Mouse (Mus musculus): ENCODE measurements around the gene Snx13. TPM values are rescaled to one million over a fixed set of nuclear protein-coding genes. Genes with fewer than 3 reads are reported as not detected.

Gene Snx13
- total RNA-seq, 1 experiment from 2014 or later: 65.9 TPM

DNA sequence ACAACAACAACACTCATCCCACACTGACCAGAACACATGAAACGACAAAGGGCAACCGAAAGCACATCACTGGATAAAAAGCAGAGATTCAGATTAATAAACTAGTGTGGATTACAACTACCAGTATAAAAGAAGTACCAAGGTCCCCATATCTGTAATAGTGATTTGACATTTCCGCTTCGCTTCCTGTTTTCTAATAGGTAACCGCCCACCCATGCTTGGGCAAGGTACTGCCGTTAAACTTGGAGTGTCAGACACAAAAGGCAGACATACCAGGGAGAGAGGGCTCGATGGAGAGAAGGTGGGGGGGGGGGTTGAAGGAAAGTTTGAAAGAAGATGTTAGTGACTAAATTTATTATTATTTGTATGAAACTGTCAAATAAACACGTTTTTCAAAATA, 5.0 kb upstream of the Snx13 start:
- 0 out of 2 replicates have a peak, but pooled peaks have one; percentile 21 for ATAC-seq (ENCODE audit: extremely low read depth, insufficient number of reproducible peaks, low FRiP score, poor library complexity, severe bottlenecking)

DNA sequence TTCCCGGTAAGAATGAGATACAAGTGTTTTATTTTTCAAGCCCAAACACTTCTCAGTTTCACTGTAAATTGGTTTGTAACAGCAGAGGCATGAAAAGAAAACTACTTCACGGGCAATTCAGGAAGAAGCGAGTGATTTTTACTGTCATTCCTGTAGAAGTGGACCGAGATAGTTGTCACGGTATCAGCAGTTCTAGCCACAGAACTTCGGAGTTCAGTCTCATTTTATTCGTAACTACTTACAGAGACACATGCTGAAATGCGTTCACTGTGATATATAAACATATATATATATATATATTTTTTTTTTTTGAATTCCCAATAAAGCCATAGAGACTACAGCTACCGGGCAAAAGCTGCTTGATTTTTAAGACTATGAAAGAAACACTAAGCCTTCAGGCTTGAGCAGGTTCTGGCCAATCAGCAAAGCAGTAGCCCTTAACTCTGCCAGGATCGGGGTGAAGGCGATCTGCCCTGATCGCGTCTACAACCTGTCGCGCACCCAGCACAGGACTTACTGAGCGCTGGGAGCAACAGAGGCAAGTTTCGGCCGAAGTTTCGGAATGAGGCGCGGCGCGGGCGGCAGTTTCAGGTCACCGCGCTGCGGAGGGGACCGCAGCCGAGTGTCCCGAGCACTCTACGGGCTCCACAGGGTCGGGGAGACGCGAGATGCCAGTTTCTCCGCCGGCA, 532 bp upstream of the Snx13 start:
- peak; percentile 25; the same call in 1 of the 2 replicates for ATAC-seq (ENCODE audit: extremely low read depth, insufficient number of reproducible peaks, low FRiP score, poor library complexity, severe bottlenecking)

DNA sequence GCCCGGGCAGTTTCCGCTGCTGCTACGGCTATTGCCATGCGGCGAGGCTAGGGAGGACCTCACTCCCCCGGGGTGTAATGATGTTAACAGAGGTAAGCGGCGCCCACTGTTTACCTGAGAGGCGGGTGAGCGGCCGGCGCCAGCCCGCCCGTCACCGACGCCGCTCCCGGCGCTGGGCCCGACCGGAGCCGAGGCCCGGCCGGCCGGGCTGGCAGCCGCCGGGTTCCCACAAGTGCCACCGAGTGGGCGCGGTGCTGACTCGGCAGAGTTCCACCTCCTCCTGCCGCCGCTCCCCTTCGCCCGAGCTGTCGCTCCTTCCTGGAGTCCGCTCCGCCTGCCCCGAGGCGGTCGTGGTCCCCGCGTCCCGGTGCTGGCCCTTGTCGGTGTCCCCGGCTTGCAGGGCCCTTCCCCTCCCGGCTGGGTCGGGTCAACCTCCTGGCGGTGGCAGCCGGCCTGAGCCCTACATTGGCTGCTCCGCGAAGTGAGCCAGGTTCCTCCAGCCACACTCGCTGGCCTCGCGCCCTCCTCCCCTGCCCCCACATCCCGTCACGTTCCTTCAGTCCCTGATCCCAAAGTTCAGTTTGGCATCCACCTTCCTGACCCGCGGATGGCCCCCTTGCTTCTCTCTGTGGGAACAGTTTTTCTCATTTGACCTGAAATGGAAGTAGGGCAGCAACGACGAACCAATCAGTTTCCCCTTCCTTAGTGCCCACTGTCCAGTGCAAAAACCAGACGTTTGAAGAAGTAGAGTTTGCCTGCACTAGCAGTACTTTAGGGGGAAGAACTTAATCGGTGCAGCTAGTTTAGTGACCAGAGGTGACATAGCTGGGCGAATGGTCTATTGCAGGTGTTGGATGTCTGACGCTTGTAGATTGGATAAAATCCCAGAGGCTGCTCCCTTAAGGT, 587 bp downstream of the Snx13 start:
- ATAC-seq (ENCODE audit: extremely low read depth, insufficient number of reproducible peaks, low FRiP score, poor library complexity, severe bottlenecking): peak; percentile 51

DNA sequence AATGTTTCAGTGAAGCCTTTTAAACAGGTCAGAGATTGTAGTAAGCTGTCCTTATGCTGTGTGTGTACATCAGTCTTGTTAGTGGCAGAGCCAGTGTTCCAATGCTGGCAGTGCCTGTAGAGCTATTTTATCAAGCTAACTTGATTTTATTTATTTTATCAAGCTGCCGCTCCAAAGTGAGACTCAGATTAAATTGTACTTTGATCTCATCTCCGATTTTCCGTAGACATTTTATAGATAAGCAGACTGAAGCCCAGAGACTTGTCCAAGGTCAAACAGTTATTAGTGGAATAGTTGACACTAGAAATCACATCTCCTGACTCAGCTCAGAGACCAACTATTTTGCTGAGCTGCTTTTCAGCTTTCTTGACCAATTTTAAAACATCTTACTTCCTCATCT, 1.9 kb downstream of the Snx13 start:
- no peak for ATAC-seq (ENCODE audit: extremely low read depth, insufficient number of reproducible peaks, low FRiP score, poor library complexity, severe bottlenecking)

DNA sequence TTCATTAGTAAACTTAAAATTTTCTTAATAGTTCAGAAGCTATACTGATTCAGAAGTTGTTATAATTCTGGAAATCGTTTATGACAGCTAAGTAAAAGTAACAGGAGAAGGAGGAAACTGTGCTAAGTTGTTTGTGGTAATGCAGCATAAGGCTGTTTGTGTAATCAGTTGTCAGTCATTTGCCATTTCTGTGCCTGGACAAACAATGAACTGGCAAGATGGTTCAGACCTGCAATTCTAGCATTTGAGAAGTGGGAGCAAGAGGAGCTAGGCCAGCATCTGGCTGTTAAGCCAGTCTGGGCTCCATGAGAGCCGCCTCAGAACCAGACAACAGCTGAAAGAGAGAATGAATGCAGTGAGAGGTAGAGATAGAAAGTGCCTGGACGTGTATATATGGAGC, 3.5 kb downstream of the Snx13 start:
- ATAC-seq (ENCODE audit: extremely low read depth, insufficient number of reproducible peaks, low FRiP score, poor library complexity, severe bottlenecking): no peak

DNA sequence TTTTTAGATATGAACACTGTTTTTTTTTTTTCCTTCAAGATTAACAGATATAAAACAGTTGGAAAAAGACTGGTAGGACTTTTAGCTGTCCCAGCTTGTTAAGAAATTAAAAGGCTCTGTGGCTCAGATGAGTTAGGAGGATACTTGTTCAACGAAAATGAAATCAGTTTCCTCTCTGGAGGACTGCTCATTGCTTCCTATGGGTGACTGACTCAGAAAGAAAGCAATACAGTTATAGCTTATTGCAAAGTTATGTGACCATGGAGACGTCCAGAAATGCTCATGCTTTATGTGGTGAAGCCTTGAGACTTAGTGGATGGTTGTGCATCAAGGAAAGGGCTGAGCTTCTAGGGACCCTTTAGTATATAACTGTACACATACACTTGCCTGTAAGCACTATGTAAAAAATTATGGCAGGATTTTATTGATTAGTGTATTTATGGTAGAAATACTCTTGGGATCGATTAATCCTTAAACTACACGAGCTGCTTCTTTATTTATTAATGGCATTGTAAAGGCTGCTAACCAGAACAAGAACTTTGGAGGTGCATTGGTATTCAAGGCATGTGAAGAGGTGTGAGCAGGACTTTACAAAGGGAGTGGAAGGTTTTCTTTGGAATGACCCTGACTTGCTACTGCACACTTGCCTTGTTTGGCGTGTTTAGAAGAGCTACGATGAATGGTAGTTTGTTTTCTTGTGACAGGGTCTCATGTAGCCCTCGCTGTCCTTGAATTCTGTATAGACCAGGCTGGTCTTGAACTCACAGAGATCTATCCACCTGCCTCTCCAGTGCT, 4.2 kb downstream of the Snx13 start:
- ATAC-seq (ENCODE audit: extremely low read depth, insufficient number of reproducible peaks, low FRiP score, poor library complexity, severe bottlenecking): no peak

GRCm38 (mm10) chr12:35054420-35054819, 7.4 kb downstream of the Snx13 start:
- no peak for ATAC-seq (ENCODE audit: extremely low read depth, insufficient number of reproducible peaks, low FRiP score, poor library complexity, severe bottlenecking)

DNA sequence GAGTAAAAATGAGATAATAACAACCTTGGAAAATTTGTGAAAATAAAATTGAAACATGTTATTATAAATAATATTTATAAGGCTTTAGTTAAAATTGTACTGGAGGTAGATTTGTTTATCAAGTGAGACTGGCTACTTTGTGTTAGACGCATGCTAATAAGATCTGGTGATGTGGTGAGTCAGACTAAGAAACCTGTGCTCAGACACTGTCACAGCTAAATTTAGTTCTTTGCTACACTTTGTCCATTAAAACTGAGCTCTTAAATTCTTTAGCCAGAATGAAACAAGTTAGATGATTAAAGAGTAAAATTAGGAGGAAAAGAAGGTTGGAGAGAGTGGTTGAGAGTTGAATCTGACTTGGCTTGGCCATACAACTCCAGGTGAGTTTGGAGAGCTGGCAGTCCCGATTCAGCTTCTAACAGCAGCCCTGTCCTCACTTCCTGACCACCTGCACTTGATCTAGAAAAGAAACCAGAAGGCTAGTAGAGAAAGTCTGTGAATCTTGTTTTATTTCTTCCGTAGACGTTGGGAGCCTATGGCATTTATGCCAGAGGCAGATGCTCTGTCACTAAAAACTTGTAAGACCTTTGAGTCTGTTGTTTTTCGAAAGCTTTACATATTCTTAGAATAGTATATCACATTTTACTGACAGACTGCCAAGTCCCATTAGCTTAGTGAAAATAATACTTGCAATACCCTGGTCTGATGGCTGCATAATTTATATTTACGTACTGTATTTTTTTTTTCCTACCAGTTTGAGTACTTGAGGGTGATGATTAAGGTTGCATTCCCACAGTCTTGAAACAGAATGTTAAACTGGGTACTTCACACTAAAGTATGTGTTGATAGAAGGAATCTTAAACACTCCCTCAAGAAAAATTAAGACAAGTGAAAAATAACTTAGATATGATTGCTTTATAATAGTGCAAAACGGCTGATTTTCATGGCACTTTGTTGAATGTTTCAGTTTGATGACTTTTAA, 8.4 kb downstream of the Snx13 start:
- ATAC-seq (ENCODE audit: extremely low read depth, insufficient number of reproducible peaks, low FRiP score, poor library complexity, severe bottlenecking): no peak

DNA sequence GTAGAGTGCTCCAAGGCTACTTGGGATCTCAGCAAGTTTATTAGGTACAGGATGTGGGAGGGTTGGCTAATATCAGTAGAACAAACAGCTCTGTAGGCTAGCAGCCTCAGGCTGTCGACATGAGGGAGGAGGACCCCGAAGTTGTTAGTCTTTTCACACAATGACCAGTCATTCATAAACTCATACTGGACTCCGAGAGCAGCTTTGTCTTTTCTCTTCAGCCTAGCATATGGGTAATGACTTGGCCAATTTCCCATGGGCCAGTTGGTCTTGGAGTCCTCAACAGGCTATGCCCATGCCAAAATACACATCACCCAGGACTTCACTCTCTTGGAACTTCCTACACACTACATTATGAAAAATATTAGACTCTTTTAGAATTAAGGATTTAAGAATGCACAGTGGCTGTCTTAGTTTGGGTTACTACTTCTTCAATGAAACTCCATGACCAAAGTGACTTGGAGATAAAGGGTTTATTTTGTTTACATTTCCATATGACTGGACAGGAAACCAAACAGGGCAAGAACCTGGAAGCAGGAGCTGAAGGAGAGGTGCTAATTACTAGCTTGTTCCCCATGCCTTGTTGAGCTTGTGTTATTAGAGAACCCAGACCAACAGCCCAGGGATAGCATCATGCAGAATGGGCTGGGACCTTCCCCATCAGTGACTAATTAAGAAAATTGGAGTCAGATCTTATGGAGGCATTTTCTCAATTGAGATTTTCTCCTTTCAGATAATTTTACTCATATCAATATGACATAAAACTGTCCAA, 16.9 kb downstream of the Snx13 start:
- ATAC-seq (ENCODE audit: extremely low read depth, insufficient number of reproducible peaks, low FRiP score, poor library complexity, severe bottlenecking): no peak

GRCm38 (mm10) chr12:35067621-35068020, 20.6 kb downstream of the Snx13 start:
- no peak for ATAC-seq (ENCODE audit: extremely low read depth, insufficient number of reproducible peaks, low FRiP score, poor library complexity, severe bottlenecking)

DNA sequence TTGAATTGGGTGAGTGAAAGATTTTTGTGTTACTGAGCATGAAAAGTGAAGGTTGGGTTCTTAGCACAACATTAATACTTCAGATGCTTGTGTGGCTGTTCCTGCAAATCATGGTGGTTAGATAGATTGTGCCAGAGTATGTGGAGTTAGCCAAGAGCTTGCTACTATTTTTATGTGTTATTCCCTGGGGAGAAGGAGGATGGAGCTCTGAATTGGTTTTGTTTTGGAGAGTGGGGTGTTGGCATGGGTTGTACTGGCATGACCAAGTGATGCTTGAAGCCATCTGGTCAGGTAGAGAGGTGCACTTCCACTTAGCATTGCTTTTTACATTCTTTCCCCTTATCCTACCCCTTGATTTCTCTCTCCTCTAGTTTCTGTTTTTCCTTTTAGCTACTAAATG, 24.4 kb downstream of the Snx13 start:
- no peak for ATAC-seq (ENCODE audit: extremely low read depth, insufficient number of reproducible peaks, low FRiP score, poor library complexity, severe bottlenecking)

DNA sequence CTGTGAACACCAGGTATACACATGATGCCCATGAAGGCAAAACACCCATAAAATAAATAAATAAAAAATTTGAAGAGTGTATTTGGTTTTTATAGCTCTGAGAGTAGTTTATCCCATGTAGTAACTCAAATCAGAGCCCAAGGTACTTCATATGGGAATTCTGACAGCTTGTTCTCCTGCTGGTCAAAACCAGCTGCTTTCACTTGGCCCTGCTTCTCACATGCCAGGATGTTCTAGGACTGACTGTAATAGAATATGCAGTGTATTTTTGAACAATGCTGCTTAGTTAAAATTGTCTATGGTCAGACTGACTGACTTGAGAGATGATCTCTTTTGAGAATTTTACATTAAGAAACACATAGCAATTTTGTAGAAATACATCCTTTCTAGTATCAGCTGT, 25.2 kb downstream of the Snx13 start:
- ATAC-seq (ENCODE audit: extremely low read depth, insufficient number of reproducible peaks, low FRiP score, poor library complexity, severe bottlenecking): no peak

- no peak for ATAC-seq (ENCODE audit: extremely low read depth, insufficient number of reproducible peaks, low FRiP score, poor library complexity, severe bottlenecking)
These were observed 29.0 kb downstream of the Snx13 start for GRCm38 (mm10) chr12:35075993-35076392.

GRCm38 (mm10) chr12:35123549-35123948, 76.6 kb downstream of the Snx13 start:
- no peak for ATAC-seq (ENCODE audit: extremely low read depth, insufficient number of reproducible peaks, low FRiP score, poor library complexity, severe bottlenecking)

DNA sequence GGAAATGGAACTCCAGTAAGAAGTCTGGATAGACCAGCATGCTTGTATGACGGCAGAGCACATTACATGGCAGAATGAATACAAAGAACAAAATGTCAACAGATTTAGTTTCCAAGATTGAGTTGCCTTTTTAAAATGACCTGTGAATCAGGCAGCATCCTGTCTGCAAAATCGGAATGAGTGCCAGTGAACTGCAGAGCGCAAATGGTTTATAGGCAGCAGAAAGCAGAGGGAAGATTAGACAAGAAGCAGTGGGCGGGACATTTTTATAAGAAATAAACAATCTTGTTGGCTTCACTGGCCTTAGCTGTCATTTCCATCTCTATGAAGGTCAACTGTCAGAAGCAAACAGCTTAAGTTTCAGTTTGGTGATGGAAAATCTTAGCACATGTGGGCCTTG, 106.2 kb downstream of the Snx13 start:
- ATAC-seq (ENCODE audit: extremely low read depth, insufficient number of reproducible peaks, low FRiP score, poor library complexity, severe bottlenecking): no peak

- ATAC-seq (ENCODE audit: extremely low read depth, insufficient number of reproducible peaks, low FRiP score, poor library complexity, severe bottlenecking): no peak
These were observed 107.2 kb downstream of the Snx13 start for GRCm38 (mm10) chr12:35154149-35154548.

- ATAC-seq (ENCODE audit: extremely low read depth, insufficient number of reproducible peaks, low FRiP score, poor library complexity, severe bottlenecking): no peak
These were observed 110.3 kb downstream of the Snx13 start for GRCm38 (mm10) chr12:35157237-35157636.

DNA sequence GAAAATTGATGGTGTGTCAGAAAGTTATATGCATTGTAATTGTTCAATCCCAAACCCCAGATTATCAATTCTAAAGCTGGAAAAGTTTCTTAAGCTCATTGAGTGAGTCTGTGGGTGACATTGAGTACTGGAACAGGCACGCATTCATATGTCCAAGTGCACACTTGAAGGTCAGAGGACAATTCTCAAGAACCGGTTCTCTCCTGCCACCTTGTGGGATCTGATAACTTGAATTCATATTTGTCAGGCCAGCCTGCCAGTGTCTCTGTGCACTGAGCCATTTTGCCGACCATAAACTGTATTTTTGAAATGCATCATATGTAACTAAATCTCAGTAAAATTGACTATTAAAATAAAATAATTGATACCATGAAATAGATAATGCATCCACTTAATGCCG, 114.7 kb downstream of the Snx13 start:
- no peak for ATAC-seq (ENCODE audit: extremely low read depth, insufficient number of reproducible peaks, low FRiP score, poor library complexity, severe bottlenecking)
